Comparison of ENCODE assay signal across 8 mouse cellular contexts in genomic region chr1:75208967-75209678, GRCm38 (mm10). TPM values are rescaled to one million over a fixed set of nuclear protein-coding genes. Genes with fewer than 3 reads are reported as not detected.
A peak's percentile ranks its signal among the peaks of the same experiment; 100 is the strongest.
DNase-seq lines count a peak whose midpoint lies in the region; ATAC-seq and TF ChIP-seq lines count a peak whose summit lies in the region.

No protein-coding gene starts in this region.

- 0 out of 2 replicates have a peak overlapping the region, but pooled peaks have one; percentile 8 for H3K27ac ChIP-seq in intestine, postnatal 0 days (ENCODE audit: low read depth, low read length)
- no peak overlapping the region for H3K27ac ChIP-seq in neural tube, embryonic 14.5 days (ENCODE audit: low read depth, low read length)

- peak overlapping the region; percentile 38 for H3K4me3 ChIP-seq in intestine, postnatal 0 days (ENCODE audit: low read depth, low read length)
- H3K4me3 ChIP-seq in neural tube, embryonic 14.5 days (ENCODE audit: low read depth, low read length): peak overlapping the region; percentile 20

- no peak for ATAC-seq in CD4-positive, CD25-positive, alpha-beta regulatory T cell, adult 4 months
- no peak for ATAC-seq in intestine, postnatal 0 days
- no peak for ATAC-seq in neural tube, embryonic 14.5 days (ENCODE audit: low read depth)

- peak; percentile 40 for DNase-seq in CD4-positive, CD25-positive, alpha-beta regulatory T cell, adult 2 months (ENCODE audit: low read depth, low spot score)
- peak; percentile 36 for DNase-seq in adrenal gland, postnatal 25 days
- DNase-seq in forelimb bud, embryonic 11.5 days (ENCODE audit: low read depth, low spot score): peak; percentile 18
- DNase-seq in lung, adult 18-20 months: peak; percentile 41 to 59
- DNase-seq in right cerebral cortex, postnatal 25 days: no peak

- H3K4me1 ChIP-seq in intestine, postnatal 0 days (replicated peaks; ENCODE audit: control insufficient read depth, insufficient read depth, low read length): peaks cover 10% of the 10 kb centered on the region
- peaks cover 17% of the 10 kb centered on the region; the same call in 1 of the 2 replicates for H3K4me1 ChIP-seq in neural tube, embryonic 14.5 days (ENCODE audit: control insufficient read depth, insufficient read depth, low read length)

- peaks cover 10% of the 10 kb centered on the region for H3K36me3 ChIP-seq in intestine, postnatal 0 days (ENCODE audit: control insufficient read depth, insufficient read depth)
- H3K36me3 ChIP-seq in neural tube, embryonic 14.5 days (ENCODE audit: control insufficient read depth, insufficient read depth, low read length): peaks cover 8% of the 10 kb centered on the region

- 12% methylated on average over 34 of the region's 34 CpGs for WGBS in intestine, postnatal 0 days
- 16% methylated on average over 34 of the region's 34 CpGs for WGBS in neural tube, embryonic 14.5 days

- peak overlapping the region; percentile 83 for H3K4me2 ChIP-seq in intestine, postnatal 0 days (replicated peaks; ENCODE audit: low read depth)
- H3K4me2 ChIP-seq in neural tube, embryonic 14.5 days (ENCODE audit: low read depth, low read length): peak overlapping the region; percentile 32

- no peaks in the 10 kb centered on the region for H3K9me3 ChIP-seq in intestine, postnatal 0 days (ENCODE audit: control insufficient read depth)
- H3K9me3 ChIP-seq in neural tube, embryonic 14.5 days (ENCODE audit: control insufficient read depth, low read length): no peaks in the 10 kb centered on the region

- no peaks in the 10 kb centered on the region for H3K27me3 ChIP-seq in intestine, postnatal 0 days (replicated peaks; ENCODE audit: control insufficient read depth, insufficient read depth, low read length)
- H3K27me3 ChIP-seq in neural tube, embryonic 14.5 days (ENCODE audit: control insufficient read depth, insufficient read depth, low read length): no peaks in the 10 kb centered on the region

- no peak for TF ChIP-seq CTCF in intestine, postnatal 0 days (IDR thresholded peaks at IDR 0.05; ENCODE audit: low read depth)

- H3K9ac ChIP-seq in intestine, postnatal 0 days (ENCODE audit: low read depth, low read length): peak overlapping the region; percentile 35
- peak overlapping the region; percentile 25; the same call in 1 of the 2 replicates for H3K9ac ChIP-seq in neural tube, embryonic 14.5 days (replicated peaks; ENCODE audit: low read depth, low read length)

RNA-seq across cellular contexts. Expression of gene Glb1l, which starts 1.5 kb away (rescaled TPM):
- polyA plus RNA-seq in CD4-positive, CD25-positive, alpha-beta regulatory T cell, adult 4 months (2017; shearing (Covaris generic)): 10 to 100 TPM in 1 of 2 experiments, 1 to 10 TPM in 1; 8.0 to 19.2 TPM
- total RNA-seq in adrenal gland, postnatal 25 days (2021): 24.2 and 28.7 TPM in 2 replicates
- polyA plus RNA-seq in intestine, postnatal 0 days (2015; fragmentation: Nextera tagmentation; extraction: Ambion mirVana): 3.6 and 3.7 TPM in 2 replicates
- polyA plus RNA-seq in neural tube, embryonic 14.5 days (2014; fragmentation: Nextera tagmentation; extraction: Ambion mirVana): 15.6 and 17.3 TPM in 2 replicates

RNA-seq across cellular contexts. Expression of gene Stk16, which starts 1.5 kb away (rescaled TPM):
- polyA plus RNA-seq in CD4-positive, CD25-positive, alpha-beta regulatory T cell, adult 4 months (2017; shearing (Covaris generic)): 10 to 100 TPM; 56.9 to 62.7 TPM
- total RNA-seq in adrenal gland, postnatal 25 days (2021): 105 and 133 TPM in 2 replicates
- 50.5 and 54.4 TPM in 2 replicates for polyA plus RNA-seq in intestine, postnatal 0 days (2015; fragmentation: Nextera tagmentation; extraction: Ambion mirVana)
- polyA plus RNA-seq in neural tube, embryonic 14.5 days (2014; fragmentation: Nextera tagmentation; extraction: Ambion mirVana): 125 and 129 TPM in 2 replicates

RNA-seq across cellular contexts. Expression of gene Tuba4a, which starts 10.5 kb away (rescaled TPM):
- 100 to 1,000 TPM; 141 to 164 TPM for polyA plus RNA-seq in CD4-positive, CD25-positive, alpha-beta regulatory T cell, adult 4 months (2017; shearing (Covaris generic))
- total RNA-seq in adrenal gland, postnatal 25 days (2021): 16.3 and 35.1 TPM in 2 replicates
- 113 and 119 TPM in 2 replicates for polyA plus RNA-seq in intestine, postnatal 0 days (2015; fragmentation: Nextera tagmentation; extraction: Ambion mirVana)
- 13.9 and 20.6 TPM in 2 replicates for polyA plus RNA-seq in neural tube, embryonic 14.5 days (2014; fragmentation: Nextera tagmentation; extraction: Ambion mirVana)

RNA-seq across cellular contexts. Expression of gene Atg9a, which starts 17.1 kb away (rescaled TPM):
- 10 to 100 TPM; 10.1 to 12.4 TPM for polyA plus RNA-seq in CD4-positive, CD25-positive, alpha-beta regulatory T cell, adult 4 months (2017; shearing (Covaris generic))
- 45.3 and 50.6 TPM in 2 replicates for total RNA-seq in adrenal gland, postnatal 25 days (2021)
- 23.5 and 25.2 TPM in 2 replicates for polyA plus RNA-seq in intestine, postnatal 0 days (2015; fragmentation: Nextera tagmentation; extraction: Ambion mirVana)
- polyA plus RNA-seq in neural tube, embryonic 14.5 days (2014; fragmentation: Nextera tagmentation; extraction: Ambion mirVana): 50.5 and 51.3 TPM in 2 replicates

RNA-seq across cellular contexts. Expression of gene Ankzf1, which starts 17.2 kb away (rescaled TPM):
- polyA plus RNA-seq in CD4-positive, CD25-positive, alpha-beta regulatory T cell, adult 4 months (2017; shearing (Covaris generic)): 10 to 100 TPM; 24.5 to 49.2 TPM
- total RNA-seq in adrenal gland, postnatal 25 days (2021): 23.5 and 26.4 TPM in 2 replicates
- polyA plus RNA-seq in intestine, postnatal 0 days (2015; fragmentation: Nextera tagmentation; extraction: Ambion mirVana): 10.7 and 10.8 TPM in 2 replicates
- 20.0 and 20.2 TPM in 2 replicates for polyA plus RNA-seq in neural tube, embryonic 14.5 days (2014; fragmentation: Nextera tagmentation; extraction: Ambion mirVana)
